Mouse (Mus musculus) thymus, postnatal 14 days (tissue): ENCODE data around the gene Fam53b.

Experiments used
- DNase-seq: peaks from one replicate; pipeline ENCODE4 v3.0.0; 2021

The Fam53b gene

GRCm38 (mm10) chr7:132732136-132732789, 81.4 kb downstream of the Fam53b start:
- DNase-seq, result no peak

DNA sequence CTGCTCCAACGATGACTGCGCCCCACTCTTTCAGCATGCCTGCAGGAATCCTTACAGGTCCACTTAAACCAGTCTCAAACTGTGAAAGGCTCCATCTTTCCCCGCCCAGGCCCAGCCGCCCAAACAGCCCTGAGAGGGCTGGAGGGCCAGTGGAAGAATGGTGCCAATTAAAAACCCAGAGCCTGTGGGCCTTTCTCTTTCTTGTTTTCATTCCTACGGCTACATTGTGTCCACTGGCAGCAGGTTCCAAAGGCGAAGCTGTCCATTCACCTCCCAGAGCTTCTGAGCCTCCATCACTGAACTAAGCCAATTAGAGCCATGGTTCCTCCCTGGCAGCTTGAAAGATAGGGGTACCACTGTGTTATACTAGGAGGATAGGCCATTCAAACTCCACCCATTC, 82.1 kb downstream of the Fam53b start:
- no peak for DNase-seq

DNA sequence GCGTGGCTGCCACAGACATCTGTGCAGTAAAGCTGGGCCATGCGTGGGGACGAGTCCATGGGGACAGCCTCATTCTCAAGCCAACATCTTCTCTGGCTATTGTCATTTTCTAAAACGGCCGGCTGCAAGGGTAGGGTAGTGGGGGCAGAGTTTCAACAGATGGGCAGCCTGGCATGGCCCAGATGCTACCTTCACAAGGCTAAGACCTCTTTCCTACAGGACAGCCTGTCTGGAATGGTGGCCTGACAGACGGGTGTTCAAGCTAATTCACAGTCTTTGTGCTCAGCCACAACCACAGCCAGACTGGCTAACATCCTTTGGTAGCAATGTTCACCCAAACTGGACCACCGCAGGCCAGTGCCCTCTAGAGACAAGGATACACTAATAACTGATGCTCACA, 83.2 kb downstream of the Fam53b start:
- no peak for DNase-seq

DNA sequence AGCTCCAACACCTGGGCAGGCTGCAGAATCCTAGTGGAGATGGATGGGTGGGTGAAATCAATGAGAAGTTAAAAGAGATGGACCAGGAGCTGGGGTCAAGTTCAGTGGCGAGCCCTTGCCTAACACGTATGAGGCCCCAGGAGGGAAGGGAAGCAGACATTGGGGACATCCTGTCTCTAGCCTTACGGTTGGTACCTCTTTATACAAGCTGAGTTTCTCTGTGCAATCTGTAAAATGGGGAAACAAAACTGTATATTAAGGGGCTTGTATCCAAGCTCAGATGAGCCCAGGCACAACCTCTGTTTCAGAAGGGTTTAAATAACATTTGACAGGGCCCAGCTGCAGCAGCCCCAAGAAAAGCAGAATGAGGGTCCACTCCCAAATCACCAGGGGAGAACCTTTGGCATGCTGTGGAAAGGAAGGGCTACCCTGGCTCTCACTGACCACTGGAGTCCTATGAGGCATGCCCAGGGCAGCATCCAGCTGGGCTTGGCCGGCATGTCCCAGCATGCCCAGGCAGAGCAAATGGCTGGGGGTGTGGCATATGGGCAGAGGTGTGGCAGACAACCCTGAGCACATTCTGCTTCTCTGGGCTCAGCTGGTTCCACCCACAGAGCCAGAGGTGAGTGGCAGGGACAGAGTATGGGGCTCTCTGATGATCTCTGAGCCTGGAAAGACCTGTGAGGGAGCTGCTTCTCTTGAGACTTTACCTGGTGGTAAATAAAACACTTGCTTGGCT, 84.4 kb downstream of the Fam53b start:
- no peak for DNase-seq

DNA sequence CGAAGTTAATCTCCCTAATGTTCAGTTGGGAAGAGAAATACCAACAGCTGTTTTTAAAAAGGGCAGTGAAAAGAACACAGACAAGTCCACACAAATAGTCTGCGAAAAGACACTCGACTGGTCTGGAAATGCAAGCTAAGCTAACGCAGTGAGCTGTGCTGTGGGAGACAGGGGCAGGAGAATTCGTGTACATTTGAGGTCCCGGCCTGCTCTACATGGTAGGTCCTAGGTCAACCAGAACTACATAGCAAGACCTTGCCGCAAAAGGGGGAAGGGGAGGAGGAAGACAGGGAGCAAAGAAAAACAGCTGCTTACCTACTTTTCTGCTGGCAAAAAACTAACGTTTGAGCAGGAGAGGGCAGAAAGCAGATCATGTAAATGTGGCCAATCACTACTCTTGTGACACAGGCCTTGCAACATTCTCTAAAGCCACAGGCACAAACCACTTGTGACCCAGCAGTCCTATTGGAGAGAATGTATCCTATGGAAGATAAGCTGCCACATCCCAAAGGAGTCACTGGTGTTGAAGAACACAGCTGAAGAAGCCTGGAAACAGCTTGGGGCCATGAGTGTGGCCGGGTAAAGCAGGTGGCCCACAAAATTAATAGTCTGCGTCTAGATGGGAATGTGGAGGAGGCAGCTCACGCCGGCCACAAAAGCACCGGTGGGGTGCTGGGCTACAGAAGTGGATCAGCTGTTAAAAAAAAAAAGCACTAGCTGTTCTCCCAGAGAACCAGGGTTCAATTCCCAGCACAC, 87.4 kb downstream of the Fam53b start:
- no peak for DNase-seq

GRCm38 (mm10) chr7:132724501-132725062, 89.1 kb downstream of the Fam53b start:
- no peak for DNase-seq

GRCm38 (mm10) chr7:132723906-132724305, 89.8 kb downstream of the Fam53b start:
- no peak for DNase-seq

DNA sequence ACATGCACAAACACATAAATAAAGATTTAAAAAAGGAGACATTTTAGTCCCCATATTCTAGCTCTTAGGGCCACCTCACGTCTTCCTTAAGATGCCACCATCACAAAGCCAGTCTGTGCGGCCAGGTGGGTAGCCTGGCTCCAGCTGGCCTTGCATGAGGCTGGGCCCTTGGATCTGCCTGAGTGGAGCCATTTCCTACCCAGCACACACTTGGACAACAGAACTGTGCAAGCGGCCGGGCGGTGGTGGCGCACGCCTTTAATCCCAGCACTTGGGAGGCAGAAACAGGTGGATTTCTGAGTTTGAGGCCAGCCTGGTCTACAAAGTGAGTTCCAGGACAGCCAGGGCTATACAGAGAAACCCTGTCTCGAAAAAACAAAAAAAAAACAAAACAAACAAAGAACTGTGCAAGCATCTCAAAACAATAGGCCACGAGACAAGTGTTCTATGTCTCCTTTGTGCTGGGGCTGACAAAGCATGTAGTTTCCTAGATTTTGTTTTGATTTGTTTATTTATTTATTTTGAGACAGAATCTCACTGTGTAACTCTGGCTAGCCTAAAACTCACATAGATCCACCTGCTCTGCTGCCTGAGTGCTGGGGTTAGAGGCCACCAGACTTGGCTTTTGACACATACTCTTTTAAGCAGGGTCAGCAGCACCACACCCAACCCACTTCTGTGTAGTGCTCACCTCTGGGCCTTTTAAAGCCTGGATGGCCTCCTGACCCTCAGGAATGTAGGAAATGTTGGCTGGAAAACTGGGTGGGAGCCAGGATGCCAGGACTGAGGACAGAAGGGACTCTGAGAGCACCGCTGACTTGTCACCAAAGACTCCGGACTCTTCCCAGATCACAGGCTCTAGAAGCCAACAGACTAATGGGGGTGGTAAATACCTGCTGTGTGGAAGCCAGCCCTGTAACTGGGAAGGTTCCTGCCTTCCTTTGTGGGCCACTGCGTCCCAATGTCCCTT, 91.0 kb downstream of the Fam53b start:
- no peak for DNase-seq

GRCm38 (mm10) chr7:132720562-132720961, 93.1 kb downstream of the Fam53b start:
- DNase-seq, result peak; percentile 43

- no peak for DNase-seq
These were observed 94.1 kb downstream of the Fam53b start for GRCm38 (mm10) chr7:132719570-132719969.

- DNase-seq, result no peak
These were observed 98.4 kb downstream of the Fam53b start for GRCm38 (mm10) chr7:132715259-132715658.

- DNase-seq, result no peak
These were observed 99.3 kb downstream of the Fam53b start for GRCm38 (mm10) chr7:132714236-132714923.

DNA sequence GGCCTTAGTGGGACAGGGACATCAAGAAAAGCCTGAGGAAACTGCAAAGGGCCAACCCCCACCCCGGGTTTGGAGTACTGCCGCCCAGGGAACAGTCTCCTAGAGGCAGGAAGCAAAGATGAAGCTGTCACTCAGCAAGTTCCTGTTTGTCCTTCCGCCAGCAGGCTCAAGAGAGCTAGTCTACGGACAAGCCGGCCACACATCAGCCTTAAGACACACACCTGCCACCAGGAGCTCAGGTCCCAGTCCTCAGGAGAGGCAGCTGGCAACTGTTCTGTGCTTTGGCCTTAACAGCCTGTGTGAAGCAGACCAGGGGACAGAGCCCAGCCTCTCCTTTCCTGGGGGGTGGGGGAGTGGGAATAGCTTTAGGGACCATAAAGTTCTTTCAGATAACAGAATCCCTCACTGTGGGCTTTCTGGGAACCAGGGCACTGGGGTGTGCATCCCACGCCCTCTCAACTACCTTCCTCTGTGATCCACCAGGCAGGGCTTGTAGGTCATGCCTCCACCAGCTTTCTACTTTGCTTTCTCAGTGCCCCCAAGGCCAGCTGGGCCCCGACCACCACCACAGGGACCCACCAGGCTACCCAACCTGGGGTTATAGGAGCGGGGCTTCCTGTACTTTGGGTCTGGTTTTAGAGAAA, 100.1 kb downstream of the Fam53b start:
- no peak for DNase-seq

DNA sequence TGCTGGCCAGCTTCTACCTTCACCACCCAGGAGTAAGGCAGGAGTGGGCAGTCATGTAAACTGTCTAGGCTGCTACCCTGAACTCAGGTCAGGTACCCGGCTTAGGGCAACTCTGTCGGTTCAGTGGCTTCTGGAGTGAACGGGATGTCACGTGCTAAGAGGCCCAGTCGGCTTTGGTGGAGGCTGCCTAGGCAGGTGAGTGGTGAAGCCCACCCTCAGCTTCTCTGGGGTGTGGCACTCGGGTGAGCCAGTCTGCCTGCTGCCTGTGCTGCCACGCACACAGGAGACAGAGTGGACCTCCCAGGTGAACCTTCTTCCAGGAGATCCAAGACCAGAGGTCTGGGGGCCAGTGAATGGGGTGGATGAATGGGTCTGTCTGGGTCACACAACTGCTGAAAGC, 100.7 kb downstream of the Fam53b start:
- no peak for DNase-seq

DNA sequence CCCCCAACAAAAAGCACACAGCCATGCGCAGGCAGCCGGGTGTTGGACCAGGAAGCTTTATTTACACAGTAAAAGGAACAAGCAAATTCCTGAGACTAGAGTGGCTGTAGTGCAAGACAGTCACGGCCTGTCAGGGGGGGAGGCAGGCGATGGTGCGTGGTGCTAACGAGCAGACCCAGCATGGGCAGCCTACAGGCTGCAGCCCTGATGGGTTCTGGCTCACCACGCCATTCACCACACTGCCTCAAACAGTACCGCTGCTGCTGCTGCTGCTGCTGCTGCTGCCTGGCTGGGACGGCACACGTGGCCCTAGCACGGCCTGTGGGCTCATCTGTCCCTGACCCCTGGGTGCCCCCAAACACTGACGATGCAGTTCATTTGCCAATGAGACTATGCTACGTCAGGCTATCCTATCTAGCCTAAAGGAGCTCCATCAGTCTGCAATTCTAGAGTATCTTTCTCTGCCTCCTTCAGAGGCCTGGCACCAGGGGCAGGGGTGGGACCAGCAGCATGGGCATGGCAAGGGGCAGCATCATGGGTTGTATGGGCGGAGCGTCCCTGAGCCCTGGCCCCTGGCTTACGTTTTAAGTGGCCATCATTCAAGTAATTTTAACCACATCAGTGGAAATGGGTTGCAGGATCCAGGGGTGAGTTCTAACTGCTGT, 101.5 kb downstream of the Fam53b start:
- DNase-seq, result no peak

DNA sequence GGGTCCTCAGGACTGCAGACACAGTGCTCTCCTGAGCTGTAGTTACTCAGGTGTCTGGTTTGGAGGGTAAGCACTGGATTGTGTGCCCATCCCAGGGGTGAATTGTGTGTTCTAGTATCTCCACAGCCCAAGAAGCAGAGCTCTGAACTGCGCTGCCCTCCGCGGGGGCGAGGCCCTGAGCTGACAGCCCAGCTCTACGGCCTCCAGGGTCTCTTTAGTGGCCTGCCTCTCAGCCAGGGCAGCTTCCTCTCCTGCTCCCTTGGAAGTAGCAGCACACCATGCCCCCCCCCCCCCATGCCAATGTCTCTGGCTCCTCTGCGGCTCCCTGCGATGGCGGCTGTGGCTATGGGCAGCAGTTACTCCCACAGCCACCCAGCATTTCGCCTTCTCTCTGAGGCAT, 102.1 kb downstream of the Fam53b start:
- no peak for DNase-seq

DNA sequence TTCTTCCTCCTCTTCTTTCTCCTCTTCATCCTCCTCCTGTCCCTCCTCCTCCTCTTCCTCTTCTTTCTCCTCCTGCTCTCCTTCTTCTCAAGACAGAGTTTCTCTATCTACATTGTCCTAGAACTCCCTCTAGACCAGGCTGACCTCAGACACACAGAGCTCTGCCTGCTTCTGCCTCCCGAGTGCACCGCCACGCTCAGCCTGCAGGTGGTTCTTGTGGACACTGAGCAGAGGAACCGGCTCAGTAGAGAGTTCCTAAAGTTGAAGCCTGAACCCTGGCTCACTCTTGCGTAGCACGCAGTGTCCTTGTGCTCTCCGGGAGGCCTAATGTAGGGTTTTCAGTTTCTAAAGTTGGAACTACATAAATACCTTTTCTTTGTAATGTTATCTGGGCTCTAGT, 108.6 kb downstream of the Fam53b start:
- peak; percentile 44 for DNase-seq

DNA sequence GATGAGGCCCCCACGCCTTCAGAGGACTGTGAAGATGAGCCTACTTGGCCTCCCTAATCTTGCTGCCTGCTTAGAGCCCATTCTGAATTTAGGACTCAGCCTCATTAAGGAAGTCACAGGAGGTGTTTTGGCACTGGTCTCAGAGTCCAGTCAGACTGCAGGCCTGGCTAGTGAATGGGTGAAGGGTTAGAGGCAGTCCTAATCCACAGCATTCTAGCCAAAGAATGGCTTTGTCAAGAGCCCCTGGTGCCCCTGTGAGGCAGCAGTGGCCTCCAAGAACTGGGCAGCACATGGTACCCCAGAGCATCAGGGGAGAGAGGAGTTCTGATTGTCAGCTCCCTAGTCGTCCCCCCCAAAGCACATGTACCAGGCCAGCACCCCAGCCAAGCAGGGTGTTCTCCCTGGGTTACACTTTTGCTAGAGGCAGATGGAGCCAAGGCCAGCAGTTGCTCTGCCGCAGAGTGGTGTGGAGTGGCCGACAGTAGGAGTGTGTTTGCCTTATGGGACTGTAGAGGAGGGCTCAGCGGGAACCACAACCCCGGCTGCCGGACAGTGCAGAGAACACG, 109.3 kb downstream of the Fam53b start:
- DNase-seq, result no peak

- DNase-seq, result no peak
These were observed 110.0 kb downstream of the Fam53b start for GRCm38 (mm10) chr7:132703515-132704309.
